Mouse (Mus musculus): Measurements from ENCODE around the gene Dnajb11. TPM values are rescaled to one million over a fixed set of nuclear protein-coding genes. Genes with fewer than 3 reads are reported as not detected.

Gene Dnajb11
- polyA plus RNA-seq (2014; fragmentation: Nextera tagmentation; extraction: Ambion mirVana) = 115 and 116 TPM in 2 replicates

- WGBS = under 1% methylated on average over 62 of the region's 62 CpGs
Observed at GRCm38 (mm10) chr16:22857431-22858113, at the start of gene Dnajb11, which contains the start of gene Tbccd1. TSS of gene Dnajb11 (plus strand) at chr16:22857845. TSS of gene Tbccd1 (minus strand) at chr16:22857669.

DNA sequence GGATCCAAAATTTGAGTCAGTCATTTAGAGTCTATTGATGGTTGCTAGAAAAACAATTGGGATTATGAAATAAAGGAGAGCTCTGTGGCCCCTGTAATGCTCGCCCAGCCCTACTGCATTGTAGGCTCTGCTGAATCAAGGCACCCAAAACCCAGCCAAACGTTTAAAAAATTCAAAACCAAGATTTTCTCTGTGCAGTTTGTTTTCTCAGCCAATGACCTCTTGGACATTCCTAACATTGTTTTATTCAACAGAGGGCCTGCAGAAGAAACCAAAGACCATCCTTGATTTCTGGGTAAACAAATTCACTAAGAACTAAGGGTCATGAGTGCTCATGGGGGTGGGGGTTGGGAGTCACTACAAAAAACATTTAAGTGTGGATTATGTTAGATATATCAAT lies 46.2 kb upstream of the Dnajb11 start, which contains the start of gene Crygs:
Gene Crygs, minus strand, starts transcription at position 101 of the 400 bp plus-strand sequence.
- Histone ChIP-seq H3K36me3 (ENCODE audit: control insufficient read depth, insufficient read depth, low read length) (no peaks in the 10 kb centered on the region), H3K27ac (ENCODE audit: low read depth, low read length) (no peak within 1 kb of the TSS), H3K4me3 (ENCODE audit: low read depth, low read length) (no peak within 1 kb of the TSS), H3K9ac (ENCODE audit: low read depth, low read length) (no peak within 1 kb of the TSS), H3K27me3 (ENCODE audit: control insufficient read depth, insufficient read depth, low read length) (no peaks in the 10 kb centered on the region), H3K9me3 (ENCODE audit: control insufficient read depth, low read length) (no peaks in the 10 kb centered on the region), H3K4me1 (replicated peaks; ENCODE audit: control insufficient read depth, insufficient read depth, low read length) (no peaks in the 10 kb centered on the region), H3K4me2 (replicated peaks; ENCODE audit: low read depth, low read length) (no peak within 1 kb of the TSS)
- DNase-seq (ENCODE audit: low spot score) (no peak), ATAC-seq (ENCODE audit: low FRiP score) (no peak)
- WGBS = 66% methylated on average over 2 of the region's 2 CpGs

More at GRCm38 (mm10) chr16:22857431-22858113, at the start of gene Dnajb11, which contains the start of gene Tbccd1:
- Histone ChIP-seq H3K9me3 (ENCODE audit: control insufficient read depth, low read length) (no peaks in the 10 kb centered on the region), H3K27me3 (ENCODE audit: control insufficient read depth, insufficient read depth, low read length) (no peaks in the 10 kb centered on the region), H3K4me2 (replicated peaks; ENCODE audit: low read depth, low read length) (peak within 1 kb of the TSS; percentile 83), H3K4me3 (ENCODE audit: low read depth, low read length) (peak within 1 kb of the TSS; percentile 87), H3K27ac (ENCODE audit: low read depth, low read length) (no peak within 1 kb of the TSS), H3K4me1 (replicated peaks; ENCODE audit: control insufficient read depth, insufficient read depth, low read length) (peaks cover 6% of the 10 kb centered on the region), H3K9ac (ENCODE audit: low read depth, low read length) (peak within 1 kb of the TSS; percentile 72), H3K36me3 (ENCODE audit: control insufficient read depth, insufficient read depth, low read length) (no peaks in the 10 kb centered on the region)
- peak; percentile 100 for ATAC-seq (ENCODE audit: low FRiP score)
- DNase-seq (ENCODE audit: low spot score) = peak; percentile 98

- DNase-seq (ENCODE audit: low spot score) = peak; percentile 30
Observed at GRCm38 (mm10) chr16:22820731-22821130, 36.9 kb upstream of the Dnajb11 start.

GRCm38 (mm10) chr16:22832932-22833525 lies 24.6 kb upstream of the Dnajb11 start:
- Histone ChIP-seq H3K27me3 (ENCODE audit: control insufficient read depth, insufficient read depth, low read length) (no peaks in the 10 kb centered on the region), H3K4me2 (replicated peaks; ENCODE audit: low read depth, low read length) (no peak overlapping the region), H3K9ac (ENCODE audit: low read depth, low read length) (no peak overlapping the region), H3K9me3 (ENCODE audit: control insufficient read depth, low read length) (no peaks in the 10 kb centered on the region), H3K36me3 (ENCODE audit: control insufficient read depth, insufficient read depth, low read length) (no peaks in the 10 kb centered on the region; the same call in 1 of the 2 replicates), H3K4me3 (ENCODE audit: low read depth, low read length) (no peak overlapping the region), H3K4me1 (replicated peaks; ENCODE audit: control insufficient read depth, insufficient read depth, low read length) (no peaks in the 10 kb centered on the region), H3K27ac (ENCODE audit: low read depth, low read length) (no peak overlapping the region)
- 85% methylated on average over 3 of the region's 3 CpGs for WGBS
- ATAC-seq (ENCODE audit: low FRiP score) = no peak
- DNase-seq (ENCODE audit: low spot score) = no peak

More at GRCm38 (mm10) chr16:22820731-22821130, 36.9 kb upstream of the Dnajb11 start:
- no peaks in the 10 kb centered on the region for H3K27me3 ChIP-seq (ENCODE audit: control insufficient read depth, insufficient read depth, low read length)
- H3K4me1 ChIP-seq (replicated peaks; ENCODE audit: control insufficient read depth, insufficient read depth, low read length) = no peaks in the 10 kb centered on the region
- no peak for ATAC-seq (ENCODE audit: low FRiP score)
- H3K4me2 ChIP-seq (replicated peaks; ENCODE audit: low read depth, low read length) = no peak overlapping the region
- H3K27ac ChIP-seq (ENCODE audit: low read depth, low read length) = no peak overlapping the region
- 65% methylated on average over 8 of the region's 8 CpGs for WGBS
- H3K36me3 ChIP-seq (ENCODE audit: control insufficient read depth, insufficient read depth, low read length) = no peaks in the 10 kb centered on the region
- H3K4me3 ChIP-seq (ENCODE audit: low read depth, low read length) = no peak overlapping the region
- no peaks in the 10 kb centered on the region for H3K9me3 ChIP-seq (ENCODE audit: control insufficient read depth, low read length)
- H3K9ac ChIP-seq (ENCODE audit: low read depth, low read length) = no peak overlapping the region

DNA sequence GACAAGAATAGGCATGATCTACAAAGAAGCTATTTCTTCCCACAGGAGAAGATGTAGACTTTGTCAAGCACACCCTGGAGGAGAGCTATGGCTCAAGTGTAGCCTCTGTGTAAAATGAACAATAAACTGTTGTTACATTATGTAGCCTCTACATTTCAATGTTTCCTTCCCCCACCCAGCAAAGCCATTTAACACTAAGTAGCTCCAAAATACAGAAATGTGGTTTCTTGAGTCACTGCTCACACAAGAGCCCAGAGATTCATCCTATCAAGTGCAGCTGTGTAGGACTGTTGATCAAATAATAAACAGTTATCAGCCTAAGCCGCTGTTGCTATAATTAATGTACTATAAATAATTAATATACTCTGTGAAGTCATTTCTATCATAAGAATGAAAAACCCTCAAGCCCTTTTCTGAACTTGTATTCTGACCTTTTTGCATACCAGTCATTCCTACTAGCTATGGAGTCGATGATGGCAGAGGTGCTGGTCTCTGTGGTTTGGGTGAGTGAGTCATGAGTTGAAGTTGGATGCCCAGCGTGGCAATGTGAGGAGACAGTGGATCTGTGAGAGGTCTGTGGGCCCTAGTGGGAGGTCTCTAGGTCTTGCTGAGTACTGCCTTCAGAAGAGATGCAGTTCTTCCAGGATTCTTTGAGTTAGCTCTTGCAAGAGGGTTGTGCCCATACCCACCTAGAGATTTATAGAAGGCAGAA lies 18.3 kb upstream of the Dnajb11 start:
- no peak for ATAC-seq (ENCODE audit: low FRiP score)
- H3K36me3 ChIP-seq (ENCODE audit: control insufficient read depth, insufficient read depth, low read length) = peaks cover 2% of the 10 kb centered on the region; the same call in 1 of the 2 replicates
- no peaks in the 10 kb centered on the region for H3K4me1 ChIP-seq (replicated peaks; ENCODE audit: control insufficient read depth, insufficient read depth, low read length)
- H3K27ac ChIP-seq (ENCODE audit: low read depth, low read length) = no peak overlapping the region
- no peak overlapping the region for H3K4me3 ChIP-seq (ENCODE audit: low read depth, low read length)
- no peaks in the 10 kb centered on the region for H3K27me3 ChIP-seq (ENCODE audit: control insufficient read depth, insufficient read depth, low read length)
- no peak overlapping the region for H3K9ac ChIP-seq (ENCODE audit: low read depth, low read length)
- H3K9me3 ChIP-seq (ENCODE audit: control insufficient read depth, low read length) = no peaks in the 10 kb centered on the region
- WGBS = 89% methylated on average over 3 of the region's 3 CpGs
- H3K4me2 ChIP-seq (replicated peaks; ENCODE audit: low read depth, low read length) = no peak overlapping the region
- DNase-seq (ENCODE audit: low spot score) = no peak

GRCm38 (mm10) chr16:22842871-22843270 lies 14.8 kb upstream of the Dnajb11 start:
- Histone ChIP-seq H3K4me3 (ENCODE audit: low read depth, low read length) (no peak overlapping the region), H3K4me2 (replicated peaks; ENCODE audit: low read depth, low read length) (no peak overlapping the region), H3K27ac (ENCODE audit: low read depth, low read length) (no peak overlapping the region), H3K27me3 (ENCODE audit: control insufficient read depth, insufficient read depth, low read length) (no peaks in the 10 kb centered on the region), H3K36me3 (ENCODE audit: control insufficient read depth, insufficient read depth, low read length) (0 out of 2 replicates have a peak, but pooled peaks cover 2% of the 10 kb centered on the region), H3K9me3 (ENCODE audit: control insufficient read depth, low read length) (no peaks in the 10 kb centered on the region), H3K4me1 (replicated peaks; ENCODE audit: control insufficient read depth, insufficient read depth, low read length) (no peaks in the 10 kb centered on the region), H3K9ac (ENCODE audit: low read depth, low read length) (no peak overlapping the region)
- DNase-seq (ENCODE audit: low spot score) (no peak), ATAC-seq (ENCODE audit: low FRiP score) (no peak)
- 89% methylated on average over 5 of the region's 5 CpGs for WGBS

DNA sequence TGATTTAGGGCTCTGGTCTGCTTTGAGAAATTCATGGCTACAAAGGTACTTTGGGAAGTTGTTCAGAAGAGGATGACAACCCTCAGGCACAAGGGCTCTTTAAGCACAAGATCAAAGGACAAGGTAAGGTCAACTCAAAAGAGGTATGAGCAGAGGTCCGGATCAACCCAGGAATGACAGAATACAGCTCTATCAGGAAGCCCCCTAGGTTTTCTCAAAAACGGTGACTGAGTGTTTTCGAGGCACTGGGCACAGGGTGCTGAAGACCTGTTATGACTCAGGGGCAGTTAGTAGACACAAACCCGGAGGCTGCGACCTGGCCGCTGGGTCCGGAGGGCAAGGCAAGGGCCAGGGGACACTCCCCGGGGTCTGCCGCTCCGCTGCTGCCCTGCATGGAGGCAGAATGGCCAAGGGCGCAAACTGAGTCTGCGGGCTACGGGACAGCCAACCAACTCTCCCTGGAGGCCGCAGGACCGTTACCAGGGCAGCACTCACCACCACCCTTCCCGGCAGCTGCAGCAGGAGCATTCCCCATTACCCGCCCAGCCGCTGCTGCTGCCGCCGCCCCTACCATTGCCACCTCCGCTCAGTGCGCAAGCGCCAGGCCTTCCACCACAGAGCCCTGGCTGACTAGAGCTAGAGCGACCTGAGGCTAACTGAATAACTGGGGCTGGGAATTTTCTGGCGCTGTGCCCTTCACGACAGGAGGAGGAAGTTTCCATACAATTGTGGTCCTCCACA lies 13.4 kb upstream of the Dnajb11 start:
- Histone ChIP-seq H3K36me3 (ENCODE audit: control insufficient read depth, insufficient read depth, low read length) (no peaks in the 10 kb centered on the region), H3K4me3 (ENCODE audit: low read depth, low read length) (peak overlapping the region; percentile 38), H3K4me1 (replicated peaks; ENCODE audit: control insufficient read depth, insufficient read depth, low read length) (no peaks in the 10 kb centered on the region), H3K9ac (ENCODE audit: low read depth, low read length) (peak overlapping the region; percentile 54), H3K4me2 (replicated peaks; ENCODE audit: low read depth, low read length) (peak overlapping the region; percentile 62), H3K27ac (ENCODE audit: low read depth, low read length) (no peak overlapping the region), H3K9me3 (ENCODE audit: control insufficient read depth, low read length) (no peaks in the 10 kb centered on the region), H3K27me3 (ENCODE audit: control insufficient read depth, insufficient read depth, low read length) (no peaks in the 10 kb centered on the region)
- DNase-seq (ENCODE audit: low spot score) (peak; percentile 85), ATAC-seq (ENCODE audit: low FRiP score) (peak; percentile 93)
- 5% methylated on average over 25 of the region's 26 CpGs for WGBS

GRCm38 (mm10) chr16:22844834-22845233 lies 12.8 kb upstream of the Dnajb11 start:
- Histone ChIP-seq H3K9ac (ENCODE audit: low read depth, low read length) (peak overlapping the region; percentile 54), H3K9me3 (ENCODE audit: control insufficient read depth, low read length) (no peaks in the 10 kb centered on the region), H3K4me3 (ENCODE audit: low read depth, low read length) (no peak overlapping the region), H3K4me2 (replicated peaks; ENCODE audit: low read depth, low read length) (peak overlapping the region; percentile 62), H3K4me1 (replicated peaks; ENCODE audit: control insufficient read depth, insufficient read depth, low read length) (no peaks in the 10 kb centered on the region), H3K27me3 (ENCODE audit: control insufficient read depth, insufficient read depth, low read length) (no peaks in the 10 kb centered on the region), H3K27ac (ENCODE audit: low read depth, low read length) (no peak overlapping the region), H3K36me3 (ENCODE audit: control insufficient read depth, insufficient read depth, low read length) (no peaks in the 10 kb centered on the region)
- ATAC-seq (ENCODE audit: low FRiP score) (no peak), DNase-seq (ENCODE audit: low spot score) (no peak)
- 73% methylated on average over 5 of the region's 5 CpGs for WGBS

Data from hindbrain, embryonic 11.5 days (tissue).